Mouse (Mus musculus) c-Kit-positive CD71-positive TER-119-negative erythroid progenitor cells, embryonic 14.5 days (primary cell): Measurements from ENCODE around the gene Pik3c2b.
A peak's percentile ranks its signal among the peaks of the same experiment; 100 is the strongest.
"Not testable (repeated sequence)": the region's sequence is repeated elsewhere in the genome, so short reads cannot be mapped to it uniquely, and the experiment has no call there.

ENCODE experiments used
- DNase-seq: peaks from one replicate; pipeline ENCODE4 v3.0.0-alpha.2; 2013; ENCODE audit warnings: low read depth

Pik3c2b gene

DNA sequence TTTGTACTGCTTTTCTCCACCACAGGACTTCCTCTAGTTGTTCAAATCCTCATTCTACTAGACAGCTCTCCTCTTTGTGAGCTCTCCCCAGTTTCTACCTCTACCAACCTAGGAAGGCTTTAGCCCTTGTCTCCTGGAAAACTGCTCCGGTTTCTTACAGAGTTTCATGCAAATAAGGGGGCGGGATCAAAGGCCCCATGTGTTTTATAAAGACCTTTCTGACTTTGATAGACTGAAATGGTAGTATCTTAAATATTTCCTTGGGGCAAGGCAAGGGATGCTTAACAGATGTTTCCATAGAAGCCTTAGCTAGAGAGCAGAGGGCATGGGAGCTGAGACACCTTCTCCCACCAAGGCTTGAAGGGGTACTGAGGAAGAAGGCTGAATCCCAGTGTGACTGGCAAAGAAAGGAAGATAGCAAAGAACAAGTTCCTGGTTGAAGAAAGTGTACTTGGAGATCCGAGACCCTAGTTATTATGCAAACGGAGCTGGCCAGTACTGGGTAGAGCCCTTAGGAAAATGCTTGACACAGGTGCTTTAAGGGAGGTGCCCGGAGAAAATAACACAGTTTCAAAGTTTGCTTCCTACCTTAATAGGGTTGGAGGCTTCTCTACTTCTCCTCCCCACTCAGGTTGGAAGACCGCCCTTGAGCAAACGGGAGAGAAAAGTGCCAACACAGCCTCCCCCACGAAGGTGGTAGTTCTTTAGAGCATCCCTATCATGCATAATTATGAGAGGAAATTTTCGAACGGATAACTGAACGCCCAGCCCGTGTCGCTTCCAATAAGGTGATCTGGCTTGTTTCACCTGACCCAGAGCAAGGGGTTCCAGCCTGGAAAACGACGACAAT lies at the start of gene Pik3c2b:
Gene Pik3c2b (plus strand): TSS at position 657 of the 850 bp plus-strand sequence.
- DNase-seq: no peak

DNA sequence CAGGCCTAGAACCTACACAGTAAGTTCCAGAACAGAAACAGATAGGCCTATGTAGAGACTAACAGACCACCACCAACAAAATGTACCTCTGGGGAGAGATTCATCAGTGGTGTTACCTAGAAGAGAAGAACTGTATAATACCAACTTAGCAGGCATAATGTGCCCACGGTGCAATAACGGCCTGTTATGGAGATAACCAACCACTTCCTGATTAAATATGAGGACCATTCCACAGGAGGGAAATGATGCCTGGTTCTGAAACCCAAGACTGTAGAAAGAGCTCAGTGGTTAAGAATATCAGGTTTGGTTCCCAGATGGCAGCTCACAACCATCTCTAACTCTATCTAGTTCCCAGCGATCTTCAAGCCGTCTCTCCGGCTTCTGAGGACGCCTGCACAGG lies 45.1 kb upstream of the Pik3c2b start:
- DNase-seq: no peak

DNA sequence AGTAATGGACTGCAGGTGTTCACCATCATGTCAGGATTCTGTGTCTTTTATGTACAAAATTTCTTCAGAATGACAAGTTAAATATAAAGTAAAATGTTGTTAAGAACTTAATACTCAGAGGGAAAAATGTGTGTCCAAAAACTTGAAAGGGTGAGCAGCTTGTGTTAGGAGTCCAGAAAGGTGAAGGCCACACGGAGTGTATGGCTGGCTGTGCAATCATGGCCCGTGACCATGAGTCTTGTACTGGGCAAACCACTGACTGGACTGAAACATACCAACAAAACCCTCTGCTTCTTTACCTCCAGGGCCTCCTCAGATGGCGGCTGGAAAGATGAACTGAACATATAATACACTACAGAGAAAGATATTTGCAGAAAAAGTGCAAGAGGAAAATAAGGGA lies 38.9 kb upstream of the Pik3c2b start:
- DNase-seq: no peak

DNA sequence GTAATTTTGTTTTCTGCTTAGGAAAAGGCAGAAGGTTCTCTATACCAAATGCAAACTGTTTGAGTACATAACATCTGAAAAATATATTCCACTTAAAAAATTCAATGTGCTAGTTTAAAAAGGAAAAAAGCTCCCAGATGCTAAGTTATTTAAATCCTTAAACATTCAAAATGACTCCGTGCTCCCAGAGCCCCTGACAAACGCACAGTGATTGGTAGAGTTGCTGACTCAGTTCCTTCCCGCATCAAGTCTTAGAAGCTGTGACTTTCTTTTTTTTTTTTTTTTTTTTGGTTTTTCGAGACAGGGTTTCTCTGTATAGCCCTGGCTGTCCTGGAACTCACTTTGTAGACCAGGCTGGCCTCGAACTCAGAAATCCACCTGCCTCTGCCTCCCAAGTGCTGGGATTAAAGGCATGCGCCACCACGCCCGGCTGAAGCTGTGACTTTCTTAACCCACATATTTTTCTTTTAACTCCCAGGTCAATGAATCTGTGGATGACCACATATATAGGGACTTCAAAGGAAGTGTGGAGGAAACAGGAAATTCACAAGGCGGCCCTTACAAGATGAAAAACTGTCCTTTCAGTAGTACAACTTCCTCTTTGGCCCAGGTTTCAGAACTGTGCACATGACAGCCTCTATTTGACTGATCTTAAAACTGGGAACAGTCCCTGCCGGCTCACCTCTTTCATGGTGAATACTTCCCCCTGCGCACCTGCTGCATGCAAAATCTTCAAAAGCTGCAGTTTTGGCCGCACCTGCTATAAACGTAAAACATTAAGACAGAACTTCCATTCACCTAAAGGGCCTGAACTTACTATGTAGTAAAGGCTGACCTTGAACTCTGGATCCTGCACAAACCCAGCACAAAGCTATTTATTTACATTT lies 33.3 kb upstream of the Pik3c2b start:
- DNase-seq: no peak

DNA sequence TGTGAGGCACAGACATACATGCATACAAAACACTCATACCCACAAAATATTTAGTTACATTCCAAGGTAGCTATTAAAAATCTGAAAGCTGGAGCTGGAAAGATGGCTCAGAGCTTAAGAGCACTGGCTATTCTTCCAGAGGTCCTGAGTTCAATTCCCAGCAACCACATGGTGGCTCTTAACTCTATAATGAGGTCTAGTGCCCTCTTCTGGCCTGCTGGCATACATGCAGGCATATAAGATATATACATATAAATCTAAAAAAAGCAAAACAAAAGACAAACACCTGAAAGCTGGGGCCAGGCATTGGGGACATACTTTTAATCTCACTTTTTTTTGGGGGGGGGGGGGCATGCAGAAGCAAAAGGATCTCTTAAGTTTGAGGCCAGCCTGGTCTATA lies 32.1 kb upstream of the Pik3c2b start:
- no peak for DNase-seq

DNA sequence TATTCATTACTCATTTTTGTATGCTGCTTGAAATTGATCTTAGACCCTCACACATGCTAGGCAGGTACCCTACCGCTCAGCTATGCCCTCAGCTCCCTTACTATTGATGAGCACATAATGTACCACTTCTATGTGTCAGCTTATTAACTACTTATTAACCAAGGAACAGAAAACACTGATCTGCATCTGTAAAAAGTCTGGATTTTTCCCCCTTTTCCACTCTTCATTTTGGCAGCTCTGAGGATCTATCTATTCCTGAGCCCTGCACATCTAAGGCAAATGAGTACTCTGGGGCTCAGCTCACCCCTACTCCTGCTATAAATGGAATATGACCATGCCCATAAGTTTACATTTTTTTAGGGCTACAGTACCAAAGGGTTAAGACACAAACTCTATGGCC lies 31.3 kb upstream of the Pik3c2b start:
- no peak for DNase-seq

DNA sequence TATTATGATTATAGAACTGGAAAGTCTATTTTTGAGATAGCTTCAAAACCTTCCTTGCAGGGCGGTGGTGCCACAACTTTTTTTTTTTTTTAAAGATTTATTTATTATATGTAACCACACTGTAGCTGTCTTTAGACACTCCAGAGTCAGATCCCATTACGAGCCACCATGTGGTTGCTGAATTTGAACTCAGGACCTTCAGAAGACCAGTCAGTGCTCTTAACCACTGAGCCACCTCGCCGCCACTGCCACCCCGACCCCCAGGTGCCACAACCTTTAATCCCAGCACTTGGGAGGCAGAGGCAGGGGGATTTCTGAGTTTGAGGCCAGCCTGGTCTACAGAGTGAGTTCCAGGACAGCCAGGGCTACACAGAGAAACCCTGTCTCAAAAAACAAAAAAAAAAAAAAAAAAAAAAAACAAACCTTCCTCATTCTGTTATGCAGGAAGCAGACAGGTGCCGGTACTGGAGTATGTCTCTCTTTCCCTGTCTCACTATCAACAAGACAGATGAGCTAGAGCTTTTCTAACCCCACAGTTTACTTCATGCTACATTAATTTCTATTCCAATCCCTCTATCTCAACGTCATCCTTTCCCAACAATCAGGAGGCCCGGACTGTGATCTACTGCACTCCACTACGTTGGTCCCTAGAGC lies 28.6 kb upstream of the Pik3c2b start:
- no peak for DNase-seq

DNA sequence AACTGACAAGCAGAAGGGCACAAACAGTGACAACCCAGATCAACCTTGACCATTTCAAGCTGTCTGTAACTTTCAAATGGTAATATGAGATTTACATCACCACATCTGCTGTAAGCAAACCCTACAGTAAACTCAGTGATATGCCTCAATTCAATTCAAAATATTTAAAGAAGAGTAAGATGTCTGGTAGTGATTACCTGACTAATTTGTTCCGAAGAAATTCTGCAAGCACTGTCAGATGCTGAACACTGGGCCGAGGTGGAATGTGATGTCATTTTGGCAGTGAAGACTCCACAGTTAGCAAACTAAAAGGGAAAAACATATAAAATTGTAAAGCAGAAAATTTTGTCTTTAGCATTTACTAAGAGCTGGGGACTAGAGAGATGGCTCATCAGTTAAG lies 26.9 kb upstream of the Pik3c2b start:
- DNase-seq: no peak

DNA sequence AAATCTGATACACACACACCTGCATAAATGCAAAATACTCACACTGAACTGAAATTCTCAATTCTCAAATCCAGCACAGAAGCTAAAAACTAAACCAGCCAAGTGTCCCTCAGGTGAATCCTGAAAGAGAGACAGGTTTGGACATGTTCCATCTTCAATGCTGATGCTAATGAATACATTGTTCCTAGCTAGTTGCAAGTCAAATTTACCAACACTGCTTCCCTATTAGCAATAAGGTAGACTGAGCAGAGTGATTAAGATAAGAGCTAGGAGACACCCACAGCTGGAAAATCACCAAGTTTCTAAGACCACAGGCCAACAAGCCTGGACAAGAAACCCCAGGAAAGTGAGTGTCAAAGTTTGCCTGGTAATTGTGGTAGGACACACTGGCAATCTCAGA lies 26.2 kb upstream of the Pik3c2b start:
- DNase-seq: no peak

DNA sequence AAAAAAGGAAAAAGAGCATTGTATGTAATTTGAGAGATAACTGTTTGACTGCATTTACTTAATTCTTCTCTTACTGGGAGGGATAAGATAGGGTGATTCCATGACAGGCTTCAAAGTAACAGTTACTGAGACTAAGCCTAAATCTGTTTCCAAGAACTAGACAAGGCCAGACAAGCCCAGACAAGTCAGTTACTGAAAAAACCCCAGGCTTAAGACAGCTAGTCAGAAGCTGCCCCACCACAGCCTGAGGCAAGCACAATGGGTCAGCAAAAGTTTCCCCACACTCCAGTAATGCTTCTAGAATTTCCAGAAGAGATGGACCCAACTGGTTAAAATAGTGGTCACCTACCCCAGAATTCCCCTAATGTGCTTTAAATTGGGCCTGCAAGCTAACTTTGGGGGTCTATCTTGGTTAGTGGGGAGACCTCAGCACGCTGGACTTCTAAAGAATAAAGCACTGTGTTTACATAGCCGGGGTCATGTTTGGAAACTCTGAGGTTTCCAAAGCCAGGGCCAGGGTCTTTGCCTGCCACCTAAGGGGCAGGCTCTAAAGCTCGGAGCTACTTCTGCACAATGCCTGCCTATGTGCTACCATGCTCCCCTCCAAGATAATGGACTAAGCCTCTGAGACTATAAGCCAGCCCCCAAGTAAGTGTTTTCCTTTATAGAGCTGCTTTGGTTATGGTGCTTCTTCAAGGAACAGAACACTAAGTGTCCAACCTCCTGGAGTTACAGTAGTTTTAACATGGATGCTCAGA lies 25.2 kb upstream of the Pik3c2b start:
- no peak for DNase-seq

DNA sequence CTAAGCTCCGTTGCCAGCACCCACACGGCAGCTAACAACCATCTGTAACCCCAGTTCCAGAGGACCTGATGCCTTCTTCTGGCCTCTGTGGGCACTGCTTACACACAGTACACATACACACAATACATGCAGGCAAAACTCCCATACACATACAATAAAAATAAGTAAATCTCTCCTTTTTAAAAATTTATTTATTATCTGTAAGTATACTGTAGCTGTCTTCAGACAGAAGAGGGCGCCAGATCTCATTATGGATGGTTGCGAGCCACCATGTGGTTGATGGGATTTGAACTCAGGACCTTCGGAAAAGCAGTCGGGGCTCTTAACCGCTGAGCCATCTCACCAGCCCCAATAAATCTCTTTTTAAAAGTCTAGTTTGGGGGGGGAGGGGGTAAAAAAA lies 24.1 kb upstream of the Pik3c2b start:
- no peak for DNase-seq

DNA sequence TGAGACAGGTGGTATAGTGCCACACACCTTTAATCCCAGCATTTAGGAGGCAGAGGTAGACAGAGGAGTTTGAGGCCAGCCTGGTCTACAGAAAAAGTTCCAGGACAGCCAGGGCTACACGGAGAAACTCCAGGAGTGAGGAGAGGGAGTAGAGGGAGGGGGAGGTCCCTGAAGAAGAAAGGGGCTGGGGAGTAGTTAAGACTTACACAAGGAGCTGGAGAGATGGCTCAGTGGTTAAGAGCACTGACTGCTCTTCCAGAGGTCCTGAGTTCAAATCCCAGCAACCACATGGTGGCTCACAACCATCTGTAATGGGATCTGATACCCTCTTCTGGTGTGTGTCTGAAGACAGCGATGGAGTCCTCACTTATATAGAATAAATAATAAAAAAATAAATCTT lies 23.5 kb upstream of the Pik3c2b start:
- not testable (repeated sequence) for DNase-seq

DNA sequence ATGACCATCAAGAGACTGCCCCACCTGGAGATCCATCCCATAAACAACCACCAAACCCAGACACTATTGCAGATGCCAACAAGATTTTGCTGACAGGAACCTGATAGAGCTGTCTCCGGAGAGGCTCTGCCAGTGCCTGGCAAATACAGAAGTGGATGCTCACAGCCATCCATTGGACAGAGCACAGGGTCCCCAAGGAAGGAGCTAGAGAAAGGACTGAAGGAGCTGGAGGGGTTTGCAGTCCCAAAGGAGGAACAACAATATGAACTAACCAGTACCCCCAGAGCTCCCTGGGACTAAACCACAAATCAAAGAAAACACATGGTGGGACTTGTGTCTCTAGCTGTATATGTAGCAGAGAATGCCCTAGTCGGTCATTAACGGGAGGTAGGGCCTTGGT lies 21.7 kb upstream of the Pik3c2b start:
- not testable (repeated sequence) for DNase-seq

DNA sequence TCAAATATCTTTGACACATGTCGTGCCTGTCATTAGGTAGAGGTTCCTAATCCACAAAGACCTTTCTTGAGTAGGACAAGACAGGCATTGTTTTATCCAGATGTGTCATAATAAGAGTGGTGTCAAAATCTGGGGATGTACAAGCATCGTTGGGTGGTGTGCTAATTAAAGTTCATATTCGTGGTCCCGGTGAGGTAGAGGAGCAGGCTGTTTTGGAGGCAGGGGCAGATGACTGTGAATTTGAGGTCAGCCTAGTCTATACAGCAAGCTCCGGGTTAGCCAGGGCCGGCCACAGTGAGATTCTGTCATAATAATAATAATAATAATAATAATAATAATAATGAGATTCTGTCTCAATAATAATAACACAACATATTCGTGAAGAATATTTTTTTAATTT lies 21.0 kb upstream of the Pik3c2b start:
- no peak for DNase-seq

DNA sequence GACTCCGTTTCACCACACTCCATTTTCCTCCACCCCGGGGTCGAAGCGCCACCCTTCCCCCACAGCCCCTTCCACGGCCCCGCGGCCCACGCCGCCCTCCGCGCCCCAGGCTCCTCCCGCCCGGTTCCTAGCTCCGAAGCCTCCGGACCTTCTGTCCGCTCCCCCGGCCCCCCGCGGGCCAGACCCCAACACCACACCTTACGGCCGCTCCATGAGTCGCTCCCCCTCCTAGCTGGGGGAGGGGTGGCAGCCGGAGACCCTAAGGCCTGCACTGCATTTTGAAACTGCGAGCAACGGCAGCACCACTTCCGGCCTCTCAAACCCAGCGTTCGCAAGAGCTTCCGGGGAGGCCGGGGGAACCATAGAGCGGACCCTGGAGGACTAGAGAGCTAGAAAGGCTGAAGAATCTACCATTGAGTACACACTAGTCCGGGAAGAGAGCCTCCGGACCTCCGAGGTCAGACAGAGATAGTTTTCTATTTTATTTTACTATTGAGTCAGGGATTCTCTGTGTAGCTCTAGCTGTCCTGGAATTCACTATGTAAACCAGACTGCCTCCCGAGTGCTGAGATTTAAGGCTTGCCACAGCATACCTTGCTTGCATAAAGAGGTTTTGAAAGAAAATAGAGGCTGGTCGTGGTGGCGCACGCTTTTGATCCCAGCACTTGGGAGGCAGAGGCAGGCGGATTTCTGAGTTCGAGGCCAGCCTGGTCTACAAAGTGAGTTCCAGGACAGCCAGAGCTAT lies 20.2 kb upstream of the Pik3c2b start:
- peak; percentile 92 for DNase-seq

DNA sequence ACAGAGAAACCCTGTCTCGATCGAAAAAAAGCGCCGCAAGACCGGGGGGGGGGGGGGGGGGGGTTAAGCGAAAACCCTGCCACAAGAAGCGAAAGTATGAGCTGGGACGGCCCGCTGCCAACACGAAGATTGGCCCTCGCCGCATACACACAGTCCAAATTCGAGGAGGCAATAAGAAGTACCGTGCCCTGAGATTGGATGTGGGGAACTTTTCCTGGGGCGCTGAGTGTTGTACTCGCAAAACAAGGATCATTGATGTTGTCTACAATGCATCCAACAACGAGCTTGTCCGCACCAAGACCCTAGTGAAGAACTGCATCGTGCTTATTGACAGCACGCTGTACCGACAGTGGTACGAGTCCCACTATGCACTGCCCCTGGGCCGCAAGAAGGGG lies 19.7 kb upstream of the Pik3c2b start:
- DNase-seq: not testable (repeated sequence)

DNA sequence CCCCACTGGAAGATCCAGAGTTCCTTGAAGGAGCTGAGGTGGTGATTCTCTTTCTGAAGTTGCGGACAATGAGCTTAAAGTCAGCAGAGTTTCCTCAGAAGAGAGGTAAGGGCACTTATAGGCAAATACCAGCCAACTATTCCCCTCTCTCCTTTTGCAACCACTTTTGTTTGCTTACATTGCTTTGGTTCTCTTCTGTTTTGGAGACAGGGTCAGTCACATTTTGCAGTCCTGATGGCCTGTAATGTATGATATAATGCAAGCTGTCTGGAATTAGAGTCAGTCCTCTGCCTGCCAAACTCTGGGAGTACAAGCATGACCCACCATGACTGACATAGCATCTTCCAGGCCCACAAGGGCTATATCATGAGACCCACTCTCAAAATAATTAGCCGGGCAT lies 18.3 kb upstream of the Pik3c2b start:
- DNase-seq: no peak

DNA sequence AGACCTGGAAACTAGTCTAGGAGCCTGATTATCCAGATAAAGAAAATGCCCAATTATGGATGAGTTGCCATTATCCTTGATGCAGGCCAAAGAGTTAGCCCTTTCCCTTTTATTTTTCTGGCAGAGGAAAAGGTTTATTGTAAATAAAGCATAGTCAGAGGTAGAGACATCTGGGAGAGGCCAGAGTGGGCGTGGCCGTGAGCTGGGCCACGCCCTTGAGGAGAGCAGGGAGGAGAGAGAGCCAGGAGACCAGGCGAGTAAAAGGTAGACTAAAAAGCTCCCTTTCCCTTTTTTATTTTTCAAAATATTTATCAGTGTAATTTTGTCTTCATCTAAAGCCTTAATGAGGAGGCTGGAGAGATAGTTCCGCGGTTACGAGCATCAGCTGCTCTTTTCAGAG lies 17.5 kb upstream of the Pik3c2b start:
- DNase-seq: peak; percentile 55

DNA sequence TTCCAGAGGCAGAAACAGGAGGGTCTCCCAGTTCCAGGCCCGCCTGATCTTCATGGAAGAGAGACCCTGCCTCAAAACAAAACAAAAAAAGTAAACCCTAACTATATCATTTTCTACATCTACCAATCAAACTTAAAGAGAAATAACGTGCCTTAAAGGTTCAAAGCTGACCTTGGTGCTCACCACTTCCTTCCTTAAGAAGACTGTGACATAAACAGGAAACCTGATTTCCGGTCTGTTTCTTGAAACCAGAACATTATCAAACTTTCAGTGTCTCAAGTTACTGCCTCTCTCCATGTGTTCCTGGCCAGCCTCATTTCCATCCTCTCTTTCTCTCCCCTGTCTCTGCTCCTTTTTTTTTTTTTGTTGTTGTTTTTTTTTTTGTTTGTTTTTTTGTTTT lies 15.7 kb upstream of the Pik3c2b start:
- no peak for DNase-seq

DNA sequence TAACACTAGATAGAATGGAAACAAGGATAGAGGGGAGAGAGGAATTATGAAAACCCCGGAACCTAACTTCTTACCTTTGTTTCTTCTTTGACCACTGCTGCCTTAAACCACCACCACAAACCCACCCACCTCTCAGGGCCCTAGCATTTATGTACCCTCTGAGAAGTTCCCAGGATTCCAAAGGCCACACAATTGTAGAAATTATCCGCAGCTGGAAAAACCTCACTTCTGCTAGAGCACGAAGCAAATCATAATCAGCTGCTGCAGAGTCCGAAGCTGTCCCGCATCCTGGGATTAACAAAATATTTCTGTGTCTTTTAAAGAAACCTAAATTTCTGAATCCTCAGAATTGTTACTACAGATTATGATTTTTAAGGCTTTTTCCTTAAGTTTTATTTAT lies 15.0 kb upstream of the Pik3c2b start, which contains the start of gene Mdm4:
Gene Mdm4 (minus strand): TSS at position 101 of the 400 bp plus-strand sequence.
- no peak for DNase-seq

DNA sequence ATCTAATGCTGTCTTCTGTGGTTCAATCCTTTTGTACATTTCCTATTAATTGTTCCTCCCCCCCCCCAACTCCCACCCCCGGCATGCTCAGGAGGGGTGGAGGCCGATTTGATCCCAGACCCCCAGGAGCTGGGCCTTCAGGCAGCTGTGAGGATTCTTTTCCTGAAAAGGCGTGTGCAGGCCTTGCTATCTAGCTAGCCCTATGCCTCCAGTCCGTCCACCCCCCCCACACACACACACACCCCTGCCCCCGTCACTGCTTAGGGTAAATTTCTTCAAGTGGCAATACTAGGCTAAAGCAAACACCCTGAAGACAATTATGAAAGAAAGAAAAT lies 12.5 kb upstream of the Pik3c2b start:
- no peak for DNase-seq
